Mouse (Mus musculus): ENCODE measurements at regions not wholly inside any gene's neighbourhood (a gene's known extent, or its start where the extent isn't known, plus 50 kb on each side); places are given as distances from the start of the nearest gene placed in this dataset.
"Not testable (repeated sequence)": the region's sequence is repeated elsewhere in the genome, so short reads cannot be mapped to it uniquely, and the experiment has no call there.

DNA sequence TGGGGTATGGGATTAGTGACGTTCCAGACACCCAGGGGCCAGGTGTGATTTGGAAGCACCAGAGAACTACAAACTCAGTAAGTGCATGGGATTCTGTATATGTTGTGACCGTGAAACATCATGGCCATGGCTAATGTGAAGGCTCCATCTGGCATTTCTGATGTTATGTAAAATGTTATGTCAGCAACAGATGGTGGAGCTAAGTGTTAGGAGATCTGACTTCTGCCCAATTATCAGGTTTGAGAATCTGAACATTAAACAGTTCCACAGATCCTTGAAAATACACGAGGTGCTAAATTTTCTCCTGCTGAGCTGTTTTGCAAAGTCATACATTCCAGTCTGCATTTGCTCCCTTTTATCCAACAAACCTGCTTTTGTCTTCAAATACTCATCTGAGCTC is 223.6 kb upstream of the Egfl6 start:
- no peak for DNase-seq

- no peak for DNase-seq
These were observed 222.7 kb upstream of the Egfl6 start for GRCm38 (mm10) chrX:166808207-166808606.

DNA sequence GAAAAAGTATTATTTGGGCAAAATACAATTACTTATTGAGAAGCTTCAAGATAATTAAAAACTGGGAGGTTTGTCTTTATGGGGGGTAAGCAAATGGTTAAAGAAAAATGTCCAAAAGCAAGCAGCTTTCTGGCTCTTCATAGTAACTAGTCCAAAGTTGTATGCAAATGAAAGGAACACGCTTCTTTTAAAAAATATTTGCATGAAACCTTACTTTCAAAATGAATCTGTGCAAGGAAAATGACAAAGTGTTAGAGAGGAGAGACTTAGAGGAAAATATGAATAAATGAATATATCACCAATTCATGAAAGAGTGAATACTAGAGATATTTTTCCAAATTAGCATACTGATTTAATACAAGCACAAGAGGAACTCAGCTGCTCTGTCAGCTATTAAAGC is 220.4 kb upstream of the Egfl6 start:
- DNase-seq, result no peak

DNA sequence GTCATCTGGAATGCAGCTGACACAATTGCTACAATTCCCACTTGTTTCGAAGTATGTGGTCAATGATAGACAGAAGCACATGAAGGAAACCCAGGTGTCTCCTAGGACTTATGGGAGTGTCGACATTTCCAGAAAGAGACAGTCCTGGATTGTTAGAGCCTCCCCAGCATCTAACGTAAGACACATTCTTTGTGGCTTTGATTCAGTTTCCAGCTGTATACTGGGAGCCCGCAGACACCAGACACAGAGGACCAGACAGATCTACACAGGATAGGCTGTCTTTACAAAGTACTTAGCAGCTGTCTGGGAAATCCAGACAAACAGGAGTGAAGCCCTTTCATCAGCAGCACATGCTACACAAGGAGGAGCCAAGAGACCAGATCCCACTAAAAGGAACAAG is 220.0 kb upstream of the Egfl6 start:
- DNase-seq, result no peak

GRCm38 (mm10) chrX:166803246-166803645 is 217.7 kb upstream of the Egfl6 start:
- DNase-seq, result no peak

DNA sequence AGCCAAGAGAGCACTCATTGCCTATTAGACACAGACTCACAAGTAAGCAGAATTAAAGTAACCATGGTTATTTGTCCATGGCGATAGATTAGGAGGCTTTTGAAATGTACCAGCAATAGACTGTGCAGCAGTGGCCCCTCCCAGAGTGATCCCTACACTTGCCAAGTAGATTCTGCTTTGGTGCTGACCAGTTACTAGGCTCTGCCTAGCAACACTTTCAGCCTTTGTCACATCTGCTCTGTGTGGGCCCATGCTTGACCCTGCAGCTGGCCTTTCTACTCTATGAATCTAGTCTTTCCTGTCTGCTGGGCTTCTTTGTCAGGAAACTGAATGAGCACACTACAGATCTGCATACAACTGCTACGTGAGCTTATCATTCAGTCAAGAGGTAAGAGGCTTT is 215.5 kb upstream of the Egfl6 start:
- no peak for DNase-seq

DNA sequence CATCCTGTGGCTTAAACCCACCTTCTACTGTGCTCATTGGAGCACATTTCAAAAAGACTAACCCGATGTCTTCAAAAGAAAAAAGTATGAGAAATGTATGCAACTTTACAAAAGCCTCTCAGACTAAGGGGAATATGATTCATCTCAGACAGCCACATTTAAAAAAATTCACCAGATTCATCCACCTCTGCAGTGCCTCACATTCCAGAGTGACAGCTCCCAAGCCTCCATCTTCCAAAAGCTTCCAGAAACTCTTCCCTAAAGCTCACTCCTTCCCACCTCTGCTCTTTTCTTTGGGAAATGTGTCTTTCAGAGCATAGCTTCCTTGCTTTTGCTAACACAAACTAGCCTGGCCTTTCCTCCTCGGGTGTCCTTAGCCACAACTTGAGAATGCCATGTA is 210.1 kb upstream of the Egfl6 start:
- no peak for DNase-seq

- DNase-seq, result no peak
These were observed 203.5 kb upstream of the Egfl6 start for GRCm38 (mm10) chrX:166789031-166789430.

- not testable (repeated sequence) for DNase-seq
These were observed 201.6 kb upstream of the Egfl6 start for GRCm38 (mm10) chrX:166787137-166787536.

- DNase-seq, result no peak
These were observed 200.1 kb upstream of the Egfl6 start for GRCm38 (mm10) chrX:166785615-166786014.

- no peak for DNase-seq
These were observed 197.9 kb upstream of the Egfl6 start for GRCm38 (mm10) chrX:166783377-166783776.

GRCm38 (mm10) chrX:166779334-166780092 is 194.0 kb upstream of the Egfl6 start:
- DNase-seq, result no peak

- no peak for DNase-seq
These were observed 187.9 kb upstream of the Egfl6 start for GRCm38 (mm10) chrX:166773408-166773854.

- DNase-seq, result no peak
These were observed 181.5 kb upstream of the Egfl6 start for GRCm38 (mm10) chrX:166766991-166767390.

GRCm38 (mm10) chrX:166765647-166766046 is 180.1 kb upstream of the Egfl6 start:
- DNase-seq, result no peak

GRCm38 (mm10) chrX:166762098-166762497 is 176.6 kb upstream of the Egfl6 start:
- no peak for DNase-seq

- no peak for DNase-seq
These were observed 171.6 kb upstream of the Egfl6 start for GRCm38 (mm10) chrX:166757152-166757551.

GRCm38 (mm10) chrX:166754967-166755654 is 169.6 kb upstream of the Egfl6 start:
- DNase-seq, result no peak

DNA sequence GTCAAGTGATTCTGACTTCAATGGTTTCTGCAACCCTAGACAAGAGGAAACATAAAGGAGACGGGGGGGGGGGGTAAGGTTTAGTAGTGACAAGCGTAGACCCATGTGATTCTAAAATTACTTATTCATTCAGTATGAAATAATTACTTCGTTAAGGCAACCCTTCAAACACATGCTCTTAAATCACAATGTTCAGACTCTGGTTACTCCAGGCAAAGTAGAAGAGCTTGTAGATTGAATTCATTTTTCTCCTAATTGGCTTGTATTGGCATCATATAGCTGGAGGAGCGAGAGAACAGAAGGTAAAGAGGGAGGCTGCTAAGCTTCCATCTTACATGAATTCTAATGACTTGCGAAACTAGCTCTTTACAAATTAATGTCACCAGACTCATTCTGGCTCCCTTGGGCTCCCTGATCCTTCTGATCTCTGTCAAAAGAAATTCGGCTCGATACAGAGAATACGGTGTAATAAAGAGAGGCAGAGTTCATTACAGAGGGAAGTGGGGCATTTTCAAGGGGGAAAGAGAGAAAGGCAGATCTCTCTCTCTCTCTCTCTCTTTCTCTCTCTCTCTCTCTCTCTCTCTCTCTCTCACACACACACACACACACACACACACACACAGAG is 163.6 kb upstream of the Egfl6 start:
- no peak for DNase-seq

GRCm38 (mm10) chrX:166731354-166731753 is 145.8 kb upstream of the Egfl6 start:
- DNase-seq, result no peak

DNA sequence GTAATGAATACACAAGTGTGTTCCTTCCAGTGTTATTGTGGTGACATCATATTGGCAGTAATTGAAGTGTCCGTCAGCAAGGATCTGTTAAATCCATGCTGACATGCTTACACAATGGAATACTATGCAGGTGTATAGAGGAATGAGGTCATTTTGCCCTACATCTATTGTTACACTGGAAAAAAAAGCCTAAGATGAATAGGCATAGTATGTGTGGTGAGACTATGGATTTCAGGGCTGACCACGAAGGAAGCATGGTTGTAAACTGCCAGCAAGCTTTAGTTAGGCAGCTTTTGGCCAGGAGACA is 143.1 kb upstream of the Egfl6 start:
- DNase-seq, result no peak

DNA sequence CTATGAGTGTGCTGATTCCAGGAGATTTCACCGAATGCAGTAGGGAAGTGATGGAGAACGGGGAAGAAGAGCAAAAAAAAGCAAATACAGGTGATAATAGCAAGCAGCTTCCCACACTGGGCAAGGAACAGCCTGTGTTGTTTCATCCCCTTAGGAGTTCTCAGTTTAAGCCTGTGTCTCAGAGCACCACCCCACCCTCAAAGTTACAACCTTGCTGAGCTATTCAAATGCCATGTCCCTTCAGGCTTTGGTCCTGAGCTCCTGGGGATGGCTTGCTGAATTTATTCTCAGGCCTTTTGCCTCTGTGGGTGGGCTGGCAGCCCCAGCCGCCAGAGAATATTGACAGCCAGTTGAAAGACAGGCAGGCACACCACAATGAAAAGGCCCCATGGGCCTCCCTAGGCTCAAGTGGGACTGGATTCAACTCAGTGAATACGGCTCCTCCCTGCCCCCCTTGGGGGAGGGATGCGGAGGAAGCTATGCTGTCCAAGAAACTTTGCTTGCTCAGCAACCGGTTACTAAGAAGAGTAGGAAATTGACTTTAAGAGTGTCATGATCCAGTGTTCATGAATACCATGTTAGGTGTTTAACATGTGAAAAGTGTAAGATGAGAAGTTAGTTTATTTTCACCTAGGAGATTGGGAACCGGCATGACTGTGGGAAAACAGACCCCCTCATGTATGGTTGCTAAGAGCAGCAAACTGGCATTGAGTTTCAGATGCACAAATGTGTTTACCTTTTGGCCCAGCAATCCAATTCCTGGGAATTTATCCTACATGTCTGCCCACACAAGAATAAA is 142.5 kb upstream of the Egfl6 start:
- DNase-seq, result no peak

- no peak for DNase-seq
These were observed 140.4 kb upstream of the Egfl6 start for GRCm38 (mm10) chrX:166725761-166726503.

Measured in kidney, adult 11 months (tissue).